Mouse (Mus musculus): ENCODE data around the gene Alox5. TPM values are rescaled to one million over a fixed set of nuclear protein-coding genes. Genes with fewer than 3 reads are reported as not detected.

The Alox5 gene
- polyA plus RNA-seq, 1 experiment from 2014 or later: 0.41 TPM

- Histone ChIP-seq H3K4me2 (replicated peaks; ENCODE audit: low read depth, low read length) (no peak overlapping the region), H3K9ac (ENCODE audit: low read depth, low read length) (no peak overlapping the region), H3K27me3 (ENCODE audit: control insufficient read depth, insufficient read depth, low read length) (no peaks in the 10 kb centered on the region), H3K4me1 (ENCODE audit: control insufficient read depth, insufficient read depth, low read length) (no peaks in the 10 kb centered on the region), H3K9me3 (ENCODE audit: control insufficient read depth, low read length) (no peaks in the 10 kb centered on the region), H3K36me3 (ENCODE audit: control insufficient read depth, insufficient read depth, low read length) (no peaks in the 10 kb centered on the region; the same call in 1 of the 2 replicates), H3K27ac (ENCODE audit: low read depth, low read length) (no peak overlapping the region), H3K4me3 (ENCODE audit: low read length) (no peak overlapping the region)
- 88% methylated on average over 3 of the region's 3 CpGs for WGBS
- ATAC-seq (ENCODE audit: low FRiP score, low TSS enrichment): no peak
Observed at GRCm38 (mm10) chr6:116411716-116412115, 49.3 kb downstream of the Alox5 start.

DNA sequence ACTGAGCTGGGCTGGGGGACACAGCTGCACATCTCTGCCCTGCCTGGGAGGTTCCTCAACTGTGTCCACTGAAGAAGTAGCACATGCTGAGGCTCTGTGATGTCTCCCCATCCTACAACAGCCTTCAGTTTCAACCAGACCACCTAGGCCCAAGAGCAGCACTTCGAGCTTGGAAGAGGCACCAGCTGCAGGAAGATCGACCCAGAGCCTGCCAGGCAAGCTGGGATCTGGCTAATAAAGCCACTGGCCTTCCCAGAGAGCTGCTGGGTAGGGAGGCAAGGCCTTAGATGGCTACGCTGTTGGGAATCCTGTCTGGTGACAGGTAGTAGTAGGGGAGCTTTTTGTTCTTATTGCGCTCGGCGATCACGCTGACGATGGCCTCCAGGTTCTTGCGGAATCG, 50.5 kb downstream of the Alox5 start:
- no peaks in the 10 kb centered on the region for H3K27me3 ChIP-seq (ENCODE audit: control insufficient read depth, insufficient read depth, low read length)
- no peak overlapping the region for H3K4me2 ChIP-seq (replicated peaks; ENCODE audit: low read depth, low read length)
- 96% methylated on average over 10 of the region's 10 CpGs for WGBS
- no peak for ATAC-seq (ENCODE audit: low FRiP score, low TSS enrichment)
- no peaks in the 10 kb centered on the region for H3K9me3 ChIP-seq (ENCODE audit: control insufficient read depth, low read length)
- peaks cover 9% of the 10 kb centered on the region; the same call in 1 of the 2 replicates for H3K36me3 ChIP-seq (ENCODE audit: control insufficient read depth, insufficient read depth, low read length)
- no peak overlapping the region for H3K27ac ChIP-seq (ENCODE audit: low read depth, low read length)
- no peak overlapping the region for H3K9ac ChIP-seq (ENCODE audit: low read depth, low read length)
- no peaks in the 10 kb centered on the region for H3K4me1 ChIP-seq (ENCODE audit: control insufficient read depth, insufficient read depth, low read length)
- H3K4me3 ChIP-seq (ENCODE audit: low read length): no peak overlapping the region

GRCm38 (mm10) chr6:116407956-116408657, 52.9 kb downstream of the Alox5 start:
- no peak overlapping the region for H3K27ac ChIP-seq (ENCODE audit: low read depth, low read length)
- ATAC-seq (ENCODE audit: low FRiP score, low TSS enrichment): no peak
- no peaks in the 10 kb centered on the region for H3K4me1 ChIP-seq (ENCODE audit: control insufficient read depth, insufficient read depth, low read length)
- no peak overlapping the region for H3K9ac ChIP-seq (ENCODE audit: low read depth, low read length)
- no peaks in the 10 kb centered on the region for H3K27me3 ChIP-seq (ENCODE audit: control insufficient read depth, insufficient read depth, low read length)
- H3K36me3 ChIP-seq (ENCODE audit: control insufficient read depth, insufficient read depth, low read length): peaks cover 14% of the 10 kb centered on the region; the same call in 1 of the 2 replicates
- no peak overlapping the region for H3K4me2 ChIP-seq (replicated peaks; ENCODE audit: low read depth, low read length)
- H3K4me3 ChIP-seq (ENCODE audit: low read length): no peak overlapping the region
- WGBS: 89% methylated on average over 6 of the region's 6 CpGs
- H3K9me3 ChIP-seq (ENCODE audit: control insufficient read depth, low read length): no peaks in the 10 kb centered on the region

DNA sequence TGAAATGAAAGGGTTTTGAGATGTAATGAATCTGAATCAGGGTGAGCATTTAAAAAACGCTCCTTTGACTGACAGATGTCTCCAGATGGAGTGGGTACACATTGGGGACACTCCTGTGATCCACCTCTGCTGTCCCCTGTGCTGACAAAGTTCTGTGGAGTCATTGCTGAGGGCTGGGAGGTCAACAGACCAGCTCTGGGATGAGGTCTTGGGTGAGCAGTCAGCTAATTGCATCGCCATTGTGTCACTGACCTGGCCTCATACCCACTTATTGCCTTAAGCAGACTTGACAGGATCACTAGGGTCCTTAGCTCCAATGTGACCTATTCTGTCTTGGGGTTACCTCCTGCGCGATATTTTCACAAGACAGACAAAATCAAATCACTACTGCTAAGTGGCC, 53.8 kb downstream of the Alox5 start:
- H3K27ac ChIP-seq (ENCODE audit: low read depth, low read length): no peak overlapping the region
- H3K36me3 ChIP-seq (ENCODE audit: control insufficient read depth, insufficient read depth, low read length): peaks cover 14% of the 10 kb centered on the region; the same call in 1 of the 2 replicates
- no peak overlapping the region for H3K4me2 ChIP-seq (replicated peaks; ENCODE audit: low read depth, low read length)
- H3K4me1 ChIP-seq (ENCODE audit: control insufficient read depth, insufficient read depth, low read length): no peaks in the 10 kb centered on the region
- no peak overlapping the region for H3K9ac ChIP-seq (ENCODE audit: low read depth, low read length)
- no peaks in the 10 kb centered on the region for H3K9me3 ChIP-seq (ENCODE audit: control insufficient read depth, low read length)
- 91% methylated on average over 4 of the region's 4 CpGs for WGBS
- H3K4me3 ChIP-seq (ENCODE audit: low read length): no peak overlapping the region
- no peaks in the 10 kb centered on the region for H3K27me3 ChIP-seq (ENCODE audit: control insufficient read depth, insufficient read depth, low read length)
- ATAC-seq (ENCODE audit: low FRiP score, low TSS enrichment): no peak

- Histone ChIP-seq H3K4me2 (replicated peaks; ENCODE audit: low read depth, low read length) (no peak overlapping the region), H3K4me3 (ENCODE audit: low read length) (no peak overlapping the region), H3K27ac (ENCODE audit: low read depth, low read length) (no peak overlapping the region), H3K36me3 (ENCODE audit: control insufficient read depth, insufficient read depth, low read length) (peaks cover 17% of the 10 kb centered on the region; the same call in 1 of the 2 replicates), H3K27me3 (ENCODE audit: control insufficient read depth, insufficient read depth, low read length) (no peaks in the 10 kb centered on the region), H3K4me1 (ENCODE audit: control insufficient read depth, insufficient read depth, low read length) (no peaks in the 10 kb centered on the region), H3K9me3 (ENCODE audit: control insufficient read depth, low read length) (no peaks in the 10 kb centered on the region), H3K9ac (ENCODE audit: low read depth, low read length) (no peak overlapping the region)
- no peak for ATAC-seq (ENCODE audit: low FRiP score, low TSS enrichment)
- WGBS: 71% methylated on average over 5 of the region's 5 CpGs
Observed at GRCm38 (mm10) chr6:116406680-116407079, 54.3 kb downstream of the Alox5 start.

GRCm38 (mm10) chr6:116406152-116406551, 54.8 kb downstream of the Alox5 start:
- Histone ChIP-seq H3K27me3 (ENCODE audit: control insufficient read depth, insufficient read depth, low read length) (no peaks in the 10 kb centered on the region), H3K27ac (ENCODE audit: low read depth, low read length) (no peak overlapping the region), H3K4me2 (replicated peaks; ENCODE audit: low read depth, low read length) (no peak overlapping the region), H3K36me3 (ENCODE audit: control insufficient read depth, insufficient read depth, low read length) (peaks cover 21% of the 10 kb centered on the region; the same call in 1 of the 2 replicates), H3K4me3 (ENCODE audit: low read length) (no peak overlapping the region), H3K9me3 (ENCODE audit: control insufficient read depth, low read length) (no peaks in the 10 kb centered on the region), H3K4me1 (ENCODE audit: control insufficient read depth, insufficient read depth, low read length) (no peaks in the 10 kb centered on the region), H3K9ac (ENCODE audit: low read depth, low read length) (no peak overlapping the region)
- 69% methylated on average over 2 of the region's 2 CpGs for WGBS
- ATAC-seq (ENCODE audit: low FRiP score, low TSS enrichment): no peak

- no peak overlapping the region for H3K4me2 ChIP-seq (replicated peaks; ENCODE audit: low read depth, low read length)
- no peak overlapping the region for H3K27ac ChIP-seq (ENCODE audit: low read depth, low read length)
- peaks cover 21% of the 10 kb centered on the region; the same call in 1 of the 2 replicates for H3K36me3 ChIP-seq (ENCODE audit: control insufficient read depth, insufficient read depth, low read length)
- no peaks in the 10 kb centered on the region for H3K4me1 ChIP-seq (ENCODE audit: control insufficient read depth, insufficient read depth, low read length)
- H3K9me3 ChIP-seq (ENCODE audit: control insufficient read depth, low read length): no peaks in the 10 kb centered on the region
- 88% methylated on average over 5 of the region's 5 CpGs for WGBS
- H3K27me3 ChIP-seq (ENCODE audit: control insufficient read depth, insufficient read depth, low read length): no peaks in the 10 kb centered on the region
- no peak for ATAC-seq (ENCODE audit: low FRiP score, low TSS enrichment)
- H3K9ac ChIP-seq (ENCODE audit: low read depth, low read length): no peak overlapping the region
- no peak overlapping the region for H3K4me3 ChIP-seq (ENCODE audit: low read length)
Observed at GRCm38 (mm10) chr6:116405715-116406114, 55.3 kb downstream of the Alox5 start.

DNA sequence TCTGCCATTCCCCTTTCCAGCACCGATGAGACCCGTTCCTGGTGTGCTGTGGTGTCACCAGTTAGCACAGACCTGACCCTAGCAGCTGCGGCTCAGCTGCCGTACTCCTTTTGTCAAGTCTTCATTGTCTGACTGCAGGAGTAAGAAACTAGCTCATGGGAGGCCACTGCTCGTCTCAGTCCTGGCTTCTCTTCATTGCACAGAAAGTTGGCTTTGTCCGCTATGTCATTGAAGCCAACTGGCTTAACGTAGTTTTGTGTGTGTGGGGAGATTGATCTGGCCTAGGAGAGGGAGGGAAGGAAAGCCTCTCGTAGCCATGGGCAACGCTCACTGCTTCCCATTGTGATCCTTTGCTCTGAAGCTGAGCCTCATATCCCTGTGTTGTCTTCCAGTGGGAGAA, 55.7 kb downstream of the Alox5 start:
- Histone ChIP-seq H3K36me3 (ENCODE audit: control insufficient read depth, insufficient read depth, low read length) (peaks cover 21% of the 10 kb centered on the region; the same call in 1 of the 2 replicates), H3K9ac (ENCODE audit: low read depth, low read length) (no peak overlapping the region), H3K27me3 (ENCODE audit: control insufficient read depth, insufficient read depth, low read length) (no peaks in the 10 kb centered on the region), H3K4me1 (ENCODE audit: control insufficient read depth, insufficient read depth, low read length) (no peaks in the 10 kb centered on the region), H3K27ac (ENCODE audit: low read depth, low read length) (no peak overlapping the region), H3K9me3 (ENCODE audit: control insufficient read depth, low read length) (no peaks in the 10 kb centered on the region), H3K4me2 (replicated peaks; ENCODE audit: low read depth, low read length) (no peak overlapping the region), H3K4me3 (ENCODE audit: low read length) (no peak overlapping the region)
- ATAC-seq (ENCODE audit: low FRiP score, low TSS enrichment): no peak
- 90% methylated on average over 9 of the region's 9 CpGs for WGBS

DNA sequence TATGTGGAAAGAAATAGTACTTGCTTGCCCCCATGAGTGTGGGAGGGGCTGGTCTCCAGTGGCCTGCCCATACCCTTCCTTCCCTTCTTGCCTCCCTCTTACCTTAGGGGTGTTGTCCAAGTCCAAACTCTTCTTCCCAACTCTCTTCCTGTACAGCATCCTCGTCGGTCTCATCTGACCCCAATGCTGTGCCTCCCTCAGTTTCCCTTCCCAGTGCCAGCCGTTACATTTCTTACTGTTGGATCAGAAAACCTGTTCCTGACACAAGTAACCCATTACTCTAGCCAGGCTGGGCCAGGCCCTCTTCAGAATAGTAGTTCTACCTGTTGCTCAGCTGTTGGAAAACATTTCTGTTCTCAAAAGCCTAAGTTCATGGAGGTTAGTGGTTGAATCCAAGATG, 58.6 kb downstream of the Alox5 start:
- Histone ChIP-seq H3K9me3 (ENCODE audit: control insufficient read depth, low read length) (no peaks in the 10 kb centered on the region), H3K9ac (ENCODE audit: low read depth, low read length) (no peak overlapping the region), H3K27ac (ENCODE audit: low read depth, low read length) (no peak overlapping the region), H3K4me2 (replicated peaks; ENCODE audit: low read depth, low read length) (no peak overlapping the region), H3K4me1 (ENCODE audit: control insufficient read depth, insufficient read depth, low read length) (no peaks in the 10 kb centered on the region), H3K36me3 (ENCODE audit: control insufficient read depth, insufficient read depth, low read length) (peaks cover 21% of the 10 kb centered on the region; the same call in 1 of the 2 replicates), H3K4me3 (ENCODE audit: low read length) (no peak overlapping the region), H3K27me3 (ENCODE audit: control insufficient read depth, insufficient read depth, low read length) (no peaks in the 10 kb centered on the region)
- WGBS: 92% methylated on average over 3 of the region's 3 CpGs
- no peak for ATAC-seq (ENCODE audit: low FRiP score, low TSS enrichment)
